Comparison of ENCODE assay signal across 8 mouse cellular contexts in genomic region chr7:4532005-4532729, GRCm38 (mm10). TPM values are rescaled to one million over a fixed set of nuclear protein-coding genes. Genes with fewer than 3 reads are reported as not detected.
A peak's percentile ranks its signal among the peaks of the same experiment; 100 is the strongest.
DNase-seq lines count a peak whose midpoint lies in the region; ATAC-seq and TF ChIP-seq lines count a peak whose summit lies in the region.

Gene Dnaaf3 (minus strand): TSS chr7:4532453.

- peak within 1 kb of the TSS; percentile 60 for H3K4me2 ChIP-seq in lung, embryonic 14.5 days
- H3K4me2 ChIP-seq in neural tube, embryonic 15.5 days: peak within 1 kb of the TSS; percentile 51

- peak; percentile 97 for ATAC-seq in lung, embryonic 14.5 days (ENCODE audit: insufficient read depth)
- 0 out of 2 replicates have a peak, but pooled peaks have one; percentile 35 for ATAC-seq in neural tube, embryonic 15.5 days (ENCODE audit: low FRiP score)

- H3K4me1 ChIP-seq in ES-E14 (ENCODE audit: control insufficient read depth in 2 of 2, insufficient read depth in 2 of 2, low read length in 2 of 2, poor library complexity in 1 of 2): peaks cover 3 to 15% of the 10 kb centered on the region in 2 experiments; a peak in 2 of 4 replicates
- H3K4me1 ChIP-seq in kidney, adult 2 months (ENCODE audit: control insufficient read depth, insufficient read depth, low read length): no peaks in the 10 kb centered on the region
- no peaks in the 10 kb centered on the region for H3K4me1 ChIP-seq in lung, embryonic 14.5 days (ENCODE audit: insufficient read depth)
- peaks cover 7% of the 10 kb centered on the region for H3K4me1 ChIP-seq in neural tube, embryonic 15.5 days

- DNase-seq in ES-E14 (ENCODE audit: low read depth, low spot score): peak; percentile 78
- peak; percentile 96 for DNase-seq in embryo, embryonic 10 days (ENCODE audit: low spot score)
- DNase-seq in heart, adult 8-10 months (ENCODE audit: low spot score): peak; percentile 67
- peak; percentile 90 for DNase-seq in kidney, adult 2 months
- DNase-seq in lung, embryonic 14.5 days: peak; percentile 89
- DNase-seq in thymus, postnatal 10 days (ENCODE audit: low spot score in 2 of 2): no peak
- DNase-seq in right cerebral cortex, postnatal 14 days: no peak

- no peaks in the 10 kb centered on the region for H3K27me3 ChIP-seq in kidney, adult 2 months (replicated peaks; ENCODE audit: control insufficient read depth, insufficient read depth, low read length)
- peaks cover 8% of the 10 kb centered on the region for H3K27me3 ChIP-seq in lung, embryonic 14.5 days (ENCODE audit: insufficient read depth, low read length)
- peaks cover 6% of the 10 kb centered on the region; the same call in 1 of the 2 replicates for H3K27me3 ChIP-seq in neural tube, embryonic 15.5 days (replicated peaks)

- peak within 1 kb of the TSS; percentile 60 for H3K4me3 ChIP-seq in ES-E14 (ENCODE audit: insufficient read depth in 1 of 2, low read depth in 1 of 2, low read length in 2 of 2, poor library complexity in 1 of 2, severe bottlenecking in 1 of 2)
- H3K4me3 ChIP-seq in kidney, adult 2 months (ENCODE audit: insufficient read depth, low read depth, low read length): peak within 1 kb of the TSS; percentile 21
- H3K4me3 ChIP-seq in lung, embryonic 14.5 days (ENCODE audit: low read depth, low read length): peak within 1 kb of the TSS; percentile 29
- H3K4me3 ChIP-seq in neural tube, embryonic 15.5 days (replicated peaks): peak within 1 kb of the TSS; percentile 26

- H3K36me3 ChIP-seq in ES-E14 (ENCODE audit: control insufficient read depth, insufficient read depth, low read length, poor library complexity, severe bottlenecking): no peaks in the 10 kb centered on the region
- no peaks in the 10 kb centered on the region for H3K36me3 ChIP-seq in kidney, adult 2 months (ENCODE audit: control insufficient read depth, insufficient read depth, low read length)
- H3K36me3 ChIP-seq in lung, embryonic 14.5 days (ENCODE audit: insufficient read depth): no peaks in the 10 kb centered on the region
- no peaks in the 10 kb centered on the region for H3K36me3 ChIP-seq in neural tube, embryonic 15.5 days

- no peak for TF ChIP-seq POLR2A in kidney, adult 2 months (IDR thresholded peaks at IDR 0.05; ENCODE audit: low read depth, low read length)

- WGBS in kidney, adult 2 months: 2% methylated on average over 28 of the region's 28 CpGs
- WGBS in lung, embryonic 14.5 days: 1% methylated on average over 28 of the region's 28 CpGs
- 2% methylated on average over 28 of the region's 28 CpGs for WGBS in neural tube, embryonic 15.5 days

- in situ Hi-C loops in ES-E14 (cut with MboI; ENCODE audit: low sequenced_read_pairs in 2 of 2, unreplicated experiment in 2 of 2): no loop called here

- no peaks in the 10 kb centered on the region for H3K9me3 ChIP-seq in ES-E14 (ENCODE audit: control insufficient read depth, insufficient read depth, low read depth, low read length)
- H3K9me3 ChIP-seq in lung, embryonic 14.5 days (ENCODE audit: low read depth, low read length): no peaks in the 10 kb centered on the region
- H3K9me3 ChIP-seq in neural tube, embryonic 15.5 days (replicated peaks): no peaks in the 10 kb centered on the region

- no peak for TF ChIP-seq CTCF in kidney, adult 2 months (conservative IDR thresholded peaks at IDR 0.05; ENCODE audit: insufficient read depth, insufficient read length, low read depth, low read length)
- no peak for TF ChIP-seq CTCF in lung, embryonic 14.5 days (IDR thresholded peaks at IDR 0.05; ENCODE audit: low read depth)

- no peak within 1 kb of the TSS for H3K27ac ChIP-seq in ES-E14 (ENCODE audit: insufficient read depth, low read depth, low read length, poor library complexity, severe bottlenecking)
- no peak within 1 kb of the TSS for H3K27ac ChIP-seq in kidney, adult 2 months (ENCODE audit: insufficient read depth, low read depth, low read length)
- no peak within 1 kb of the TSS for H3K27ac ChIP-seq in lung, embryonic 14.5 days (ENCODE audit: low read depth)
- H3K27ac ChIP-seq in neural tube, embryonic 15.5 days (replicated peaks): no peak within 1 kb of the TSS

- no peak within 1 kb of the TSS for H3K9ac ChIP-seq in ES-E14 (ENCODE audit: insufficient read depth, low read depth, low read length, poor library complexity, severe bottlenecking)
- peak within 1 kb of the TSS; percentile 5; the same call in 1 of the 2 replicates for H3K9ac ChIP-seq in lung, embryonic 14.5 days
- peak within 1 kb of the TSS; percentile 24; the same call in 1 of the 2 replicates for H3K9ac ChIP-seq in neural tube, embryonic 15.5 days (replicated peaks)

TF ChIP-seq in ES-E14, 5 proteins besides CTCF, POLR2A, EP300 and RAD21:
- TF ChIP-seq HCFC1 (IDR thresholded peaks at IDR 0.05; ENCODE audit: borderline replicate concordance, insufficient read depth, low read length): no peak
- peak; percentile 79 for TF ChIP-seq CHD2 (IDR thresholded peaks at IDR 0.05; ENCODE audit: low read depth, low read length)
TF ChIP-seq in ES-E14: peak in this region for 1.

RNA-seq across cellular contexts. Expression of gene Dnaaf3, which starts in this region (rescaled TPM):
- total RNA-seq in ES-E14 (2012; rRNA removed): 3.1 and 6.3 TPM in 2 replicates
- total RNA-seq in heart, adult 8-10 months (2022): 1 to 10 TPM; 2.3 to 3.0 (median 2.6) TPM
- 1.3 and 1.4 TPM in 2 replicates for polyA plus RNA-seq in kidney, adult 2 months (2012; rRNA removed)
- polyA plus RNA-seq in lung, embryonic 14.5 days (2014; fragmentation: Nextera tagmentation; extraction: Ambion mirVana): 0.87 and 1.2 TPM in 2 replicates
- polyA plus RNA-seq in neural tube, embryonic 15.5 days (2015; fragmentation: Nextera tagmentation; extraction: Ambion mirVana): 1.8 and 2.1 TPM in 2 replicates

Comparison
In these comparisons a context has a peak if more than half of its experiments do, and no peak if none do; other contexts are left out.
1. DNase-seq: peak in ES-E14 (single experiment), embryo, embryonic 10 days (single experiment), heart, adult 8-10 months (single experiment), kidney, adult 2 months (single experiment) and lung, embryonic 14.5 days (single experiment); none in thymus, postnatal 10 days (0 of 2) and right cerebral cortex, postnatal 14 days (single experiment).
2. Peak in every context shown above with its lines, with median percentiles within 50 percentile points of each other: H3K4me3 ChIP-seq.